ENCODE assay signal across 17 mouse cellular contexts in genomic region chr2:117996130-117997083, GRCm38 (mm10).
A peak's percentile ranks its signal among the peaks of the same experiment; 100 is the strongest.
DNase-seq lines count a peak whose midpoint lies in the region; ATAC-seq and TF ChIP-seq lines count a peak whose summit lies in the region.
"Had no signal": no experiment of that assay in that cellular context is flagged by ENCODE, and none has a peak within 500 bp of the region (broad histone marks: within the 10 kb centered on the region; RNA-seq: fewer than 3 reads in every experiment).

No protein-coding gene starts in this region.

- H3K27me3 ChIP-seq in stomach, embryonic 16.5 days (ENCODE audit: control insufficient read depth, insufficient read depth, low read length): no peaks in the 10 kb centered on the region
- H3K27me3 ChIP-seq in stomach, postnatal 0 days (ENCODE audit: control insufficient read depth, insufficient read depth, low read length): no peaks in the 10 kb centered on the region
- H3K27me3 ChIP-seq in limb, embryonic 14.5 days (ENCODE audit: control insufficient read depth, insufficient read depth, low read length): no peaks in the 10 kb centered on the region
- no peaks in the 10 kb centered on the region for H3K27me3 ChIP-seq in forebrain, embryonic 16.5 days (replicated peaks; ENCODE audit: control insufficient read depth, insufficient read depth, low read length)
- H3K27me3 ChIP-seq: forebrain, embryonic 13.5 days; liver, embryonic 13.5 days; midbrain, embryonic 12.5 days; neural tube, embryonic 15.5 days had no signal

- no peaks in the 10 kb centered on the region for H3K36me3 ChIP-seq in stomach, embryonic 16.5 days (ENCODE audit: control insufficient read depth, insufficient read depth, low read length)
- no peaks in the 10 kb centered on the region for H3K36me3 ChIP-seq in stomach, postnatal 0 days (ENCODE audit: control insufficient read depth, insufficient read depth, low read length)
- H3K36me3 ChIP-seq in limb, embryonic 14.5 days (ENCODE audit: control insufficient read depth, insufficient read depth, low read length): no peaks in the 10 kb centered on the region
- no peaks in the 10 kb centered on the region for H3K36me3 ChIP-seq in forebrain, embryonic 16.5 days (ENCODE audit: control insufficient read depth, insufficient read depth)
- H3K36me3 ChIP-seq: liver, embryonic 13.5 days; midbrain, embryonic 12.5 days; neural tube, embryonic 15.5 days had no signal

- TF ChIP-seq EP300 in stomach, postnatal 0 days (optimal IDR thresholded peaks at IDR 0.05): no peak

- 0 out of 2 replicates have a peak overlapping the region, but pooled peaks have one; percentile 8 for H3K27ac ChIP-seq in stomach, embryonic 16.5 days (ENCODE audit: low read length)
- H3K27ac ChIP-seq in stomach, postnatal 0 days (replicated peaks): no peak overlapping the region
- 0 out of 2 replicates have a peak overlapping the region, but pooled peaks have one; percentile 13 for H3K27ac ChIP-seq in limb, embryonic 14.5 days (replicated peaks; ENCODE audit: low read depth, low read length)
- no peak overlapping the region for H3K27ac ChIP-seq in forebrain, embryonic 16.5 days (ENCODE audit: low read length)
- H3K27ac ChIP-seq: forebrain, embryonic 13.5 days; kidney, postnatal 0 days; liver, embryonic 13.5 days; midbrain, embryonic 12.5 days; neural tube, embryonic 15.5 days had no signal

- no peak for ATAC-seq in stomach, embryonic 16.5 days (ENCODE audit: insufficient read depth, low FRiP score)
- no peak for ATAC-seq in stomach, postnatal 0 days (ENCODE audit: low FRiP score, low TSS enrichment)
- no peak for ATAC-seq in limb, embryonic 14.5 days (ENCODE audit: low FRiP score, low read depth)
- ATAC-seq in forebrain, embryonic 16.5 days: no peak
- ATAC-seq: activated CD4-positive, CD25-positive, alpha-beta regulatory T cell, adult 4 months; forebrain, embryonic 13.5 days had no signal

- no peak overlapping the region for H3K4me3 ChIP-seq in stomach, embryonic 16.5 days (replicated peaks; ENCODE audit: low read length)
- H3K4me3 ChIP-seq in stomach, postnatal 0 days (ENCODE audit: low read depth, low read length): no peak overlapping the region
- H3K4me3 ChIP-seq in limb, embryonic 14.5 days (replicated peaks; ENCODE audit: low read length): no peak overlapping the region
- no peak overlapping the region for H3K4me3 ChIP-seq in forebrain, embryonic 16.5 days (replicated peaks; ENCODE audit: low read length)
- H3K4me3 ChIP-seq: forebrain, embryonic 13.5 days; liver, embryonic 13.5 days; midbrain, embryonic 12.5 days; neural tube, embryonic 15.5 days had no signal

- no peak for TF ChIP-seq CTCF in stomach, postnatal 0 days (IDR thresholded peaks at IDR 0.05; ENCODE audit: low read depth)

- DNase-seq in stomach, postnatal 0 days (ENCODE audit: low spot score): no peak
- DNase-seq in embryo, embryonic 10.5 days (ENCODE audit: low spot score): peak; percentile 18
- DNase-seq in limb, embryonic 14.5 days (ENCODE audit: low spot score): peak; percentile 56
- DNase-seq in adrenal gland, adult 2 months: no peak
- no peak for DNase-seq in right cerebral cortex, postnatal 10 days (ENCODE audit: low spot score in 2 of 2)
- DNase-seq: cerebellum, postnatal 36 days; gastrocnemius, postnatal 14 days; liver, embryonic 13.5 days; right cerebral cortex, postnatal 14 days; thymus, postnatal 4 days had no signal

- no peaks in the 10 kb centered on the region for H3K9me3 ChIP-seq in stomach, embryonic 16.5 days (replicated peaks; ENCODE audit: control insufficient read depth, low read length)
- H3K9me3 ChIP-seq in stomach, postnatal 0 days (ENCODE audit: control insufficient read depth, low read length): no peaks in the 10 kb centered on the region
- H3K9me3 ChIP-seq in limb, embryonic 14.5 days (ENCODE audit: control insufficient read depth, low read length): no peaks in the 10 kb centered on the region
- no peaks in the 10 kb centered on the region for H3K9me3 ChIP-seq in forebrain, embryonic 16.5 days (ENCODE audit: control insufficient read depth, low read length)
- H3K9me3 ChIP-seq: forebrain, embryonic 13.5 days; liver, embryonic 13.5 days; midbrain, embryonic 12.5 days; neural tube, embryonic 15.5 days had no signal

- TF ChIP-seq POLR2A in limb, embryonic 14.5 days (IDR thresholded peaks at IDR 0.05; ENCODE audit: borderline replicate concordance, extremely low read depth, insufficient read depth, insufficient read length): no peak

- H3K9ac ChIP-seq in stomach, embryonic 16.5 days (ENCODE audit: low read length): no peak overlapping the region
- no peak overlapping the region for H3K9ac ChIP-seq in stomach, postnatal 0 days (ENCODE audit: low read length)
- H3K9ac ChIP-seq in limb, embryonic 14.5 days (ENCODE audit: low read depth, low read length, severe bottlenecking): no peak overlapping the region
- no peak overlapping the region for H3K9ac ChIP-seq in forebrain, embryonic 16.5 days (replicated peaks; ENCODE audit: low read depth, low read length)
- H3K9ac ChIP-seq: forebrain, embryonic 13.5 days; liver, embryonic 13.5 days; midbrain, embryonic 12.5 days; neural tube, embryonic 15.5 days had no signal

- WGBS in stomach, embryonic 16.5 days: 74% methylated on average over 14 of the region's 14 CpGs
- WGBS in stomach, postnatal 0 days: 81% methylated on average over 14 of the region's 14 CpGs
- 66% methylated on average over 14 of the region's 14 CpGs for WGBS in limb, embryonic 14.5 days
- 84% methylated on average over 14 of the region's 14 CpGs for WGBS in forebrain, embryonic 16.5 days

- no peaks in the 10 kb centered on the region for H3K4me1 ChIP-seq in stomach, embryonic 16.5 days (ENCODE audit: control insufficient read depth, insufficient read depth, low read length)
- no peaks in the 10 kb centered on the region for H3K4me1 ChIP-seq in stomach, postnatal 0 days (replicated peaks; ENCODE audit: control insufficient read depth, insufficient read depth)
- H3K4me1 ChIP-seq in limb, embryonic 14.5 days (ENCODE audit: control insufficient read depth, insufficient read depth, low read length): peaks cover 6% of the 10 kb centered on the region; the same call in 1 of the 2 replicates
- no peaks in the 10 kb centered on the region for H3K4me1 ChIP-seq in forebrain, embryonic 16.5 days (replicated peaks; ENCODE audit: control insufficient read depth, insufficient read depth, low read length)
- H3K4me1 ChIP-seq: forebrain, embryonic 13.5 days; liver, embryonic 13.5 days; midbrain, embryonic 12.5 days; neural tube, embryonic 15.5 days had no signal

- no peak overlapping the region for H3K4me2 ChIP-seq in stomach, embryonic 16.5 days (ENCODE audit: low read depth, low read length)
- H3K4me2 ChIP-seq in stomach, postnatal 0 days (replicated peaks; ENCODE audit: low read depth): no peak overlapping the region
- no peak overlapping the region for H3K4me2 ChIP-seq in limb, embryonic 14.5 days (replicated peaks; ENCODE audit: low read depth, low read length, severe bottlenecking)
- H3K4me2 ChIP-seq in forebrain, embryonic 16.5 days (ENCODE audit: low read length): no peak overlapping the region
- H3K4me2 ChIP-seq: forebrain, embryonic 13.5 days; liver, embryonic 13.5 days; midbrain, embryonic 12.5 days; neural tube, embryonic 15.5 days had no signal

Comparison
In these comparisons a context has a peak if more than half of its experiments do, and no peak if none do; other contexts are left out.
1. H3K27ac ChIP-seq: peak in stomach, embryonic 16.5 days (single experiment) and limb, embryonic 14.5 days (single experiment); none in stomach, postnatal 0 days (single experiment) and forebrain, embryonic 16.5 days (single experiment).
2. DNase-seq: peak in embryo, embryonic 10.5 days (single experiment) and limb, embryonic 14.5 days (single experiment); none in stomach, postnatal 0 days (single experiment), adrenal gland, adult 2 months (single experiment) and right cerebral cortex, postnatal 10 days (0 of 2).